Mouse (Mus musculus): Measurements from ENCODE around the gene Sox2. TPM values are rescaled to one million over a fixed set of nuclear protein-coding genes. Genes with fewer than 3 reads are reported as not detected.

Sox2 gene
- polyA plus RNA-seq, 1 experiment from 2014 or later, result 77.0 TPM

GRCm38 (mm10) chr3:34691703-34692393, 41.6 kb downstream of the Sox2 start:
- peak overlapping the region; percentile 68 for H3K27ac ChIP-seq
- peak overlapping the region; percentile 28 for H3K4me3 ChIP-seq (replicated peaks)
- peak; percentile 90 for ATAC-seq (ENCODE audit: low FRiP score)
- H3K4me1 ChIP-seq, result peaks cover 13% of the 10 kb centered on the region
- 8% methylated on average over 20 of the region's 20 CpGs for WGBS
- no peaks in the 10 kb centered on the region; the same call in 1 of the 2 replicates for H3K36me3 ChIP-seq (replicated peaks)
- no peaks in the 10 kb centered on the region for H3K27me3 ChIP-seq
- H3K9me3 ChIP-seq, result no peaks in the 10 kb centered on the region
- H3K4me2 ChIP-seq, result peak overlapping the region; percentile 54
- H3K9ac ChIP-seq, result peak overlapping the region; percentile 45

- peak overlapping the region; percentile 68 for H3K27ac ChIP-seq
- peak overlapping the region; percentile 54 for H3K4me2 ChIP-seq
- H3K27me3 ChIP-seq, result no peaks in the 10 kb centered on the region
- peaks cover 13% of the 10 kb centered on the region for H3K4me1 ChIP-seq
- 10% methylated on average over 15 of the region's 15 CpGs for WGBS
- peak; percentile 45 for ATAC-seq (ENCODE audit: low FRiP score)
- no peaks in the 10 kb centered on the region; the same call in 1 of the 2 replicates for H3K36me3 ChIP-seq (replicated peaks)
- peak overlapping the region; percentile 45 for H3K9ac ChIP-seq
- peak overlapping the region; percentile 28 for H3K4me3 ChIP-seq (replicated peaks)
- no peaks in the 10 kb centered on the region for H3K9me3 ChIP-seq
These were observed 42.2 kb downstream of the Sox2 start for GRCm38 (mm10) chr3:34692394-34692745.

MicroRNAs within 50 kb of the gene (microRNA counts, 519-probe panel; counts per million panel counts)
- not detected for microRNA mmu-miR-1897-3p

Small RNA genes lying within 50 kb of the gene (microRNA-seq; reads per million reads assigned to microRNA genes)
- not detected for gene Mir1897

Data from forebrain, embryonic 12.5 days (tissue).